Mouse (Mus musculus) testis, postnatal 14 days (tissue): ENCODE results near the gene Bpnt1.
A peak's percentile ranks its signal among the peaks of the same experiment; 100 is the strongest.

Experiments used
- DNase-seq: peaks from one replicate; pipeline ENCODE4 v3.0.0; 2021; ENCODE audit warnings: low spot score

The Bpnt1 gene

GRCm38 (mm10) chr1:185331364-185331763, 585 bp upstream of the Bpnt1 start:
- DNase-seq, result no peak

GRCm38 (mm10) chr1:185333651-185334050, 1.7 kb downstream of the Bpnt1 start:
- DNase-seq, result no peak

- DNase-seq, result no peak
These were observed 2.2 kb downstream of the Bpnt1 start for GRCm38 (mm10) chr1:185334136-185334535.

- no peak for DNase-seq
These were observed 3.3 kb downstream of the Bpnt1 start for GRCm38 (mm10) chr1:185335231-185335765.

- DNase-seq, result no peak
These were observed 4.6 kb downstream of the Bpnt1 start for GRCm38 (mm10) chr1:185336535-185336934.

- DNase-seq, result no peak
These were observed 10.5 kb downstream of the Bpnt1 start for GRCm38 (mm10) chr1:185342441-185342840.

GRCm38 (mm10) chr1:185343422-185343821, 11.5 kb downstream of the Bpnt1 start:
- DNase-seq, result no peak

GRCm38 (mm10) chr1:185346188-185346587, 14.2 kb downstream of the Bpnt1 start:
- DNase-seq, result no peak

- DNase-seq, result no peak
These were observed 17.8 kb downstream of the Bpnt1 start for GRCm38 (mm10) chr1:185349741-185350140.

- DNase-seq, result no peak
These were observed 18.7 kb downstream of the Bpnt1 start for GRCm38 (mm10) chr1:185350611-185351010.

GRCm38 (mm10) chr1:185352151-185352550, 20.2 kb downstream of the Bpnt1 start:
- DNase-seq, result no peak

GRCm38 (mm10) chr1:185353351-185353750, 21.4 kb downstream of the Bpnt1 start:
- no peak for DNase-seq

- no peak for DNase-seq
These were observed 22.8 kb downstream of the Bpnt1 start for GRCm38 (mm10) chr1:185354731-185355130.

GRCm38 (mm10) chr1:185356246-185356645, 24.3 kb downstream of the Bpnt1 start:
- DNase-seq, result no peak

GRCm38 (mm10) chr1:185358211-185358610, 26.3 kb downstream of the Bpnt1 start:
- no peak for DNase-seq

- DNase-seq, result peak; percentile 99
These were observed 30.9 kb downstream of the Bpnt1 start, which contains the start of gene Eprs for GRCm38 (mm10) chr1:185362677-185363520. Eprs (plus strand) TSS chr1:185363044.

GRCm38 (mm10) chr1:185363526-185364182, 31.7 kb downstream of the Bpnt1 start:
- peak; percentile 31 for DNase-seq

- DNase-seq, result no peak
These were observed 32.2 kb downstream of the Bpnt1 start for GRCm38 (mm10) chr1:185364183-185364540.

GRCm38 (mm10) chr1:185367383-185367782, 35.4 kb downstream of the Bpnt1 start:
- DNase-seq, result no peak

- no peak for DNase-seq
These were observed 38.0 kb downstream of the Bpnt1 start for GRCm38 (mm10) chr1:185369979-185370378.

GRCm38 (mm10) chr1:185376390-185376789, 44.4 kb downstream of the Bpnt1 start:
- no peak for DNase-seq

- DNase-seq, result no peak
These were observed 45.5 kb downstream of the Bpnt1 start for GRCm38 (mm10) chr1:185377429-185377828.

- no peak for DNase-seq
These were observed 69.7 kb downstream of the Bpnt1 start for GRCm38 (mm10) chr1:185401615-185402014.
